Mouse (Mus musculus) CD4-positive, CD25-positive, alpha-beta regulatory T cell (primary cell): ENCODE measurements around the gene Vmn1r31. TPM values are rescaled to one million over a fixed set of nuclear protein-coding genes. Genes with fewer than 3 reads are reported as not detected.

Experiments used
- polyA plus RNA-seq: library from polyadenylated mRNA; unstranded; fragments of 100-300 nt; shearing (Covaris generic); gene quantifications from one replicate; pipeline ENCODE4 v1.2.1, GENCODE M21; 2017

Vmn1r31 gene
- polyA plus RNA-seq = not detected

GRCm38 (mm10) chr6:58475230-58475629, at the start of gene Vmn1r31:
Vmn1r31 (minus strand) TSS chr6:58475330.

GRCm38 (mm10) chr6:58443285-58443684, 31.8 kb downstream of the Vmn1r31 start, which contains the start of gene Vmn1r30:
Vmn1r30 (minus strand) TSS chr6:58443385.

Other genes with a start within 250 kb of the Vmn1r31 start
- not detected for gene Vmn1r28, start 213.3 kb downstream of the Vmn1r31 start, polyA plus RNA-seq
- gene Vmn1r29, start 173.8 kb downstream of the Vmn1r31 start, polyA plus RNA-seq = not detected
- not detected for gene Vmn1r30, start 31.9 kb downstream of the Vmn1r31 start, polyA plus RNA-seq
- gene Abcg2, start 109.2 kb upstream of the Vmn1r31 start, polyA plus RNA-seq = 19.7 TPM